Mouse (Mus musculus): ENCODE measurements around the gene Kdm1b.

DNA sequence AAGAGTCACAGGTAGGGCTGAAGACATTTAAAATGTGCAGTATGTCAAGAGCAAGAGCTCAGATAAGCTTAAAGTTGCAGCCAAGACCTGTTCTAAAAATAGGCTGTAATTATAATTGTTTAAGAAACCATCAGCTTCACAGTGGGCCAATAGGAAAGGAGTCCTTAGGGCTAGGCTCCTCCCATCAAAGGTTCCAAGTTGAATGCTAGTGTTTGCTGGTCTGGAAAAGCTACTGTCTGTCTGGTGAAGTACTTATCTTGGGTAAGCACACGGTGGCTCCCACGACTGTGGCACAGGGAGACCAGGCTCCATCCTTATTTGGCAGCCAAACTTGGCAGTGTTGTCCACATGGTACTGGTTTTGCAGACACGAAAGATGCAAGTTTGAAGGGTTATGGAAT is 69.6 kb downstream of the Kdm1b start:
- no peak for TF ChIP-seq CTCF (IDR thresholded peaks at IDR 0.05; ENCODE audit: borderline replicate concordance, extremely low read depth, insufficient read depth, insufficient read length)
- no peak for TF ChIP-seq POLR2A (IDR thresholded peaks at IDR 0.05; ENCODE audit: borderline replicate concordance, extremely low read depth, insufficient read depth, insufficient read length, poor library complexity, severe bottlenecking)
